Mouse (Mus musculus): ENCODE results near the gene Txndc2. TPM values are rescaled to one million over a fixed set of nuclear protein-coding genes. Genes with fewer than 3 reads are reported as not detected.

The Txndc2 gene
- polyA plus RNA-seq (2012; rRNA removed): 0.10 and 0.19 TPM in 2 replicates

GRCm38 (mm10) chr17:65641734-65642218 lies at the start of gene Txndc2:
Gene Txndc2, minus strand, starts transcription at chr17:65642168.
- DNase-seq (ENCODE audit: extremely low spot score in 1 of 2, low spot score in 1 of 2): no peak

- DNase-seq (ENCODE audit: extremely low spot score in 1 of 2, low spot score in 1 of 2): peak; percentile 34 to 39
These were observed 41.8 kb upstream of the Txndc2 start for GRCm38 (mm10) chr17:65683731-65684130.

GRCm38 (mm10) chr17:65683316-65683715 lies 41.3 kb upstream of the Txndc2 start:
- DNase-seq (ENCODE audit: extremely low spot score in 1 of 2, low spot score in 1 of 2): no peak

- no peak for DNase-seq (ENCODE audit: extremely low spot score in 1 of 2, low spot score in 1 of 2)
These were observed 40.2 kb upstream of the Txndc2 start for GRCm38 (mm10) chr17:65682071-65682680.

GRCm38 (mm10) chr17:65681516-65681915 lies 39.5 kb upstream of the Txndc2 start:
- no peak for DNase-seq (ENCODE audit: extremely low spot score in 1 of 2, low spot score in 1 of 2)

- DNase-seq (ENCODE audit: extremely low spot score in 1 of 2, low spot score in 1 of 2): no peak
These were observed 38.9 kb upstream of the Txndc2 start for GRCm38 (mm10) chr17:65680801-65681412.

- no peak for DNase-seq (ENCODE audit: extremely low spot score in 1 of 2, low spot score in 1 of 2)
These were observed 38.0 kb upstream of the Txndc2 start for GRCm38 (mm10) chr17:65679806-65680446.

GRCm38 (mm10) chr17:65677742-65678141 lies 35.8 kb upstream of the Txndc2 start:
- DNase-seq (ENCODE audit: extremely low spot score in 1 of 2, low spot score in 1 of 2): peak in 1 of 2 experiments; percentile 25

GRCm38 (mm10) chr17:65676536-65676935 lies 34.6 kb upstream of the Txndc2 start:
- DNase-seq (ENCODE audit: extremely low spot score in 1 of 2, low spot score in 1 of 2): no peak

GRCm38 (mm10) chr17:65675985-65676384 lies 34.0 kb upstream of the Txndc2 start:
- no peak for DNase-seq (ENCODE audit: extremely low spot score in 1 of 2, low spot score in 1 of 2)

GRCm38 (mm10) chr17:65674710-65675171 lies 32.8 kb upstream of the Txndc2 start:
- no peak for DNase-seq (ENCODE audit: extremely low spot score in 1 of 2, low spot score in 1 of 2)

GRCm38 (mm10) chr17:65672926-65673325 lies 31.0 kb upstream of the Txndc2 start:
- no peak for DNase-seq (ENCODE audit: extremely low spot score in 1 of 2, low spot score in 1 of 2)

GRCm38 (mm10) chr17:65669061-65669460 lies 27.1 kb upstream of the Txndc2 start:
- no peak for DNase-seq (ENCODE audit: extremely low spot score in 1 of 2, low spot score in 1 of 2)

GRCm38 (mm10) chr17:65667792-65668191 lies 25.8 kb upstream of the Txndc2 start:
- no peak for DNase-seq (ENCODE audit: extremely low spot score in 1 of 2, low spot score in 1 of 2)

- DNase-seq (ENCODE audit: extremely low spot score in 1 of 2, low spot score in 1 of 2): no peak
These were observed 24.6 kb upstream of the Txndc2 start for GRCm38 (mm10) chr17:65666388-65667161.

GRCm38 (mm10) chr17:65665786-65666387 lies 23.9 kb upstream of the Txndc2 start:
- no peak for DNase-seq (ENCODE audit: extremely low spot score in 1 of 2, low spot score in 1 of 2)

GRCm38 (mm10) chr17:65663329-65664078 lies 21.5 kb upstream of the Txndc2 start:
- DNase-seq (ENCODE audit: extremely low spot score in 1 of 2, low spot score in 1 of 2): no peak

GRCm38 (mm10) chr17:65662662-65663061 lies 20.7 kb upstream of the Txndc2 start:
- no peak for DNase-seq (ENCODE audit: extremely low spot score in 1 of 2, low spot score in 1 of 2)

GRCm38 (mm10) chr17:65658416-65658815 lies 16.4 kb upstream of the Txndc2 start:
- DNase-seq (ENCODE audit: extremely low spot score in 1 of 2, low spot score in 1 of 2): no peak

GRCm38 (mm10) chr17:65657958-65658357 lies 16.0 kb upstream of the Txndc2 start:
- DNase-seq (ENCODE audit: extremely low spot score in 1 of 2, low spot score in 1 of 2): no peak

Measured in frontal cortex, adult 2 months (tissue).